Mouse (Mus musculus) gastrocnemius, postnatal 4 days (tissue): ENCODE measurements around the gene Hoxb2. TPM values are rescaled to one million over a fixed set of nuclear protein-coding genes. Genes with fewer than 3 reads are reported as not detected.

Source experiments
- DNase-seq, 2 experiments: peaks; one replicate each; pipeline ENCODE4 v3.0.0; 2021 to 2022; ENCODE audit warnings: low spot score in 2 of 2, mixed read lengths in 2 of 2
- microRNA-seq: library from miRNA; unstranded; fragments of <30 nt; microRNA quantifications from one replicate; pipeline ENCODE4 v1.2.0, GENCODE M21; 2021
- total RNA-seq, 2 experiments: library from RNA; stranded (reverse); gene quantifications; 2 replicates each; pipeline ENCODE4 v1.2.3; 2021

The Hoxb2 gene
- total RNA-seq, 2 experiments from 2014 or later: 0.44 to 0.93 TPM

GRCm38 (mm10) chr11:96396772-96397626, 46.7 kb downstream of the Hoxb2 start:
- DNase-seq: no peak

GRCm38 (mm10) chr11:96397806-96398335, 47.5 kb downstream of the Hoxb2 start:
- DNase-seq: no peak

- DNase-seq: no peak
Measured at GRCm38 (mm10) chr11:96399923-96400322, 49.6 kb downstream of the Hoxb2 start.

Small RNA genes within 50 kb of the gene (microRNA-seq; reads per million reads assigned to microRNA genes)
- 1,663 reads per million, percentile 81 among the genes with 10 or more reads in this experiment for gene Mir10a

Other genes starting within 250 kb of the Hoxb2 start
- not detected for gene Calcoco2, start 238.6 kb upstream of the Hoxb2 start, total RNA-seq
- gene Ttll6, start 216.7 kb upstream of the Hoxb2 start, total RNA-seq: not detected
- gene Hoxb13, start 156.2 kb upstream of the Hoxb2 start, total RNA-seq: not detected
- gene Hoxb9, start 79.1 kb upstream of the Hoxb2 start, total RNA-seq: 1 to 10 TPM; 1.1 to 1.5 TPM
- 1 to 10 TPM in 1 of 2 experiments, under 1 TPM in 1; 0.98 to 1.3 TPM for gene Hoxb8, start 68.6 kb upstream of the Hoxb2 start, total RNA-seq
- 1 to 10 TPM; 1.8 to 2.1 TPM for gene Hoxb7, start 63.9 kb upstream of the Hoxb2 start, total RNA-seq
- 1 to 10 TPM in 1 of 2 experiments, under 1 TPM in 1; 0.62 to 1.3 TPM for gene Hoxb6, start 58.0 kb upstream of the Hoxb2 start, total RNA-seq
- gene Hoxb5, start 47.2 kb upstream of the Hoxb2 start, total RNA-seq: 1 to 10 TPM in 1 of 2 experiments, under 1 TPM in 1; 0.80 to 1.1 TPM
- under 1 TPM; 0.57 to 0.91 TPM for gene Hoxb4, start 32.3 kb upstream of the Hoxb2 start, total RNA-seq
- 1 to 10 TPM; 1.0 to 1.3 TPM for gene Hoxb3, start 27.2 kb upstream of the Hoxb2 start, total RNA-seq
- gene Hoxb1, start 15.2 kb downstream of the Hoxb2 start, total RNA-seq: not detected
- under 1 TPM in 1 of 2 experiments, not detected in 1; 0.39 TPM for gene Skap1, start 114.1 kb downstream of the Hoxb2 start, total RNA-seq